Mouse (Mus musculus): ENCODE results near the gene Lmo7.

DNA sequence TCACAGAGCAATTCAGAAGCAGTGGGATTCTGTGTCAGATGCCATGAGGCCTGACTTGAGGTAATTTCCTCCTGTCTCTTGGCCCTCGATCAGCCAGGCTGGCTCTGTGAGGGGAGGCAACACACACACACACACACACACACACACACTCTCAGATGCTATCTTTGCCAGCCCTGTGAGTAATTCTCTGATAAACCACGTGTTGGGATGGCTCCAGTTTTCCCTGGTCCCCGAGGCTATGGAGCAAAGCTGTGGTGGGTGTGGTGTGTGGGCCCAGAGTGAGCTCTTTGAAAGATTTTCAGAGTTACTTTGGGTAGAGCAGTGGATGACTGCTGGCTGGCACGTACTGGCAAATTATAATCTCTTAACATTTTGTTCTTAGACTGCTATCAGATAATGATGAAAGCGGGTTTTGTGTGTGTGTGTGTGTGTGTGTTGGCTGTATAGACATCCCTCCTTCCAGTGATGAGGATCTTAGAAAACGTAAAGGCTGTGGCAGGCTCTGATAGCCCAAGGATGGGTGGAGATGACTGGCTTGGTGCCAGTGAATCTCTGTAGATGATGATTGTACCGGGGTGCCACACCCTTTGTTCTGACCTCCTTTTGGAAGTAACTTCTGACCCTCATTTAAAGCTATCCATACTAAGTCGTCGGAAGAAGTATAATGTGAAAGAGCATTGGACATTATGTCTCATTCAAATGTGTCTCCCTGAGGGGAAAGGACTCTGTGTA lies 140.6 kb downstream of the Lmo7 start:
- TF ChIP-seq GATA1 (IDR thresholded peaks at IDR 0.05; ENCODE audit: low read length) (no peak), TAL1 (IDR thresholded peaks at IDR 0.05; ENCODE audit: low read length) (no peak)

Data from erythroblast, embryonic 14.5 days (primary cell).